Mouse (Mus musculus): ENCODE measurements at regions not wholly inside any gene's neighbourhood (a gene's known extent, or its start where the extent isn't known, plus 50 kb on each side); places are given as distances from the start of the nearest gene placed in this dataset.

GRCm38 (mm10) chr8:109155489-109155888, 338.3 kb upstream of the Pmfbp1 start:
- H3K9ac ChIP-seq = no peak overlapping the region
- no peaks in the 10 kb centered on the region for H3K27me3 ChIP-seq
- 36% methylated on average over 11 of the region's 11 CpGs for WGBS
- 0 out of 2 replicates have a peak overlapping the region, but pooled peaks have one; percentile 5 for H3K4me2 ChIP-seq
- H3K4me3 ChIP-seq (replicated peaks) = no peak overlapping the region
- ATAC-seq (replicated peaks; ENCODE audit: low FRiP score) = no peak
- H3K9me3 ChIP-seq (replicated peaks) = peaks cover 9% of the 10 kb centered on the region; the same call in 1 of the 2 replicates
- no peak overlapping the region for H3K27ac ChIP-seq
- no peaks in the 10 kb centered on the region for H3K4me1 ChIP-seq
- H3K36me3 ChIP-seq = no peaks in the 10 kb centered on the region

GRCm38 (mm10) chr8:109156016-109156415, 337.8 kb upstream of the Pmfbp1 start:
- ATAC-seq (replicated peaks; ENCODE audit: low FRiP score) = no peak
- Histone ChIP-seq H3K4me1 (no peaks in the 10 kb centered on the region), H3K36me3 (no peaks in the 10 kb centered on the region), H3K4me2 (no peak overlapping the region), H3K9ac (no peak overlapping the region), H3K4me3 (replicated peaks) (no peak overlapping the region), H3K9me3 (replicated peaks) (peaks cover 7% of the 10 kb centered on the region; the same call in 1 of the 2 replicates), H3K27ac (no peak overlapping the region), H3K27me3 (no peaks in the 10 kb centered on the region)
- WGBS = 69% methylated on average over 8 of the region's 8 CpGs

- no peaks in the 10 kb centered on the region for H3K27me3 ChIP-seq
These were observed 321.1 kb upstream of the Pmfbp1 start for GRCm38 (mm10) chr8:109172701-109173100.

GRCm38 (mm10) chr8:109185558-109186198, 308.1 kb upstream of the Pmfbp1 start:
- peak overlapping the region; percentile 39 for H3K4me3 ChIP-seq (replicated peaks)
- WGBS = 15% methylated on average over 10 of the region's 10 CpGs
- H3K9ac ChIP-seq = peak overlapping the region; percentile 43
- H3K27ac ChIP-seq = no peak overlapping the region
- H3K27me3 ChIP-seq = no peaks in the 10 kb centered on the region
- H3K9me3 ChIP-seq (replicated peaks) = no peaks in the 10 kb centered on the region
- H3K4me2 ChIP-seq = peak overlapping the region; percentile 74
- ATAC-seq (replicated peaks; ENCODE audit: low FRiP score) = peak; percentile 77
- no peaks in the 10 kb centered on the region for H3K36me3 ChIP-seq
- peaks cover 6% of the 10 kb centered on the region; the same call in 1 of the 2 replicates for H3K4me1 ChIP-seq

More at GRCm38 (mm10) chr8:109172701-109173100, 321.1 kb upstream of the Pmfbp1 start:
- no peaks in the 10 kb centered on the region for H3K4me1 ChIP-seq
- H3K36me3 ChIP-seq = no peaks in the 10 kb centered on the region
- no peak overlapping the region for H3K4me2 ChIP-seq
- WGBS = 90% methylated on average over 4 of the region's 4 CpGs
- H3K9me3 ChIP-seq (replicated peaks) = peaks cover 6% of the 10 kb centered on the region
- no peak for ATAC-seq (replicated peaks; ENCODE audit: low FRiP score)
- no peak overlapping the region for H3K27ac ChIP-seq
- no peak overlapping the region for H3K9ac ChIP-seq
- no peak overlapping the region for H3K4me3 ChIP-seq (replicated peaks)

GRCm38 (mm10) chr8:109187617-109188016, 306.2 kb upstream of the Pmfbp1 start:
- WGBS = 67% methylated on average over 7 of the region's 7 CpGs
- H3K4me3 ChIP-seq (replicated peaks) = no peak overlapping the region
- ATAC-seq (replicated peaks; ENCODE audit: low FRiP score) = no peak

GRCm38 (mm10) chr8:109214247-109214646, 279.6 kb upstream of the Pmfbp1 start:
- Histone ChIP-seq H3K9ac (no peak overlapping the region), H3K4me2 (no peak overlapping the region), H3K9me3 (replicated peaks) (no peaks in the 10 kb centered on the region), H3K4me1 (no peaks in the 10 kb centered on the region), H3K27ac (no peak overlapping the region), H3K27me3 (no peaks in the 10 kb centered on the region), H3K36me3 (no peaks in the 10 kb centered on the region), H3K4me3 (replicated peaks) (no peak overlapping the region)
- ATAC-seq (replicated peaks; ENCODE audit: low FRiP score) = no peak
- WGBS = 84% methylated on average over 8 of the region's 8 CpGs

More at GRCm38 (mm10) chr8:109187617-109188016, 306.2 kb upstream of the Pmfbp1 start:
- Histone ChIP-seq H3K4me2 (no peak overlapping the region), H3K27ac (no peak overlapping the region), H3K36me3 (no peaks in the 10 kb centered on the region), H3K27me3 (no peaks in the 10 kb centered on the region), H3K9ac (no peak overlapping the region), H3K4me1 (peaks cover 6% of the 10 kb centered on the region; the same call in 1 of the 2 replicates), H3K9me3 (replicated peaks) (no peaks in the 10 kb centered on the region)

- H3K36me3 ChIP-seq = no peaks in the 10 kb centered on the region
- no peak overlapping the region for H3K4me3 ChIP-seq (replicated peaks)
- no peak overlapping the region for H3K27ac ChIP-seq
- no peaks in the 10 kb centered on the region for H3K4me1 ChIP-seq
- no peaks in the 10 kb centered on the region for H3K9me3 ChIP-seq (replicated peaks)
- no peaks in the 10 kb centered on the region for H3K27me3 ChIP-seq
- H3K9ac ChIP-seq = no peak overlapping the region
- no peak for ATAC-seq (replicated peaks; ENCODE audit: low FRiP score)
- no peak overlapping the region for H3K4me2 ChIP-seq
- 87% methylated on average over 5 of the region's 5 CpGs for WGBS
These were observed 277.5 kb upstream of the Pmfbp1 start for GRCm38 (mm10) chr8:109216318-109216717.

- no peak overlapping the region for H3K9ac ChIP-seq
- H3K36me3 ChIP-seq = no peaks in the 10 kb centered on the region
- no peaks in the 10 kb centered on the region for H3K27me3 ChIP-seq
- no peak overlapping the region for H3K4me3 ChIP-seq (replicated peaks)
- WGBS = 93% methylated on average over 19 of the region's 19 CpGs
- no peak for ATAC-seq (replicated peaks; ENCODE audit: low FRiP score)
- no peak overlapping the region for H3K4me2 ChIP-seq
- H3K9me3 ChIP-seq (replicated peaks) = no peaks in the 10 kb centered on the region
- no peaks in the 10 kb centered on the region for H3K4me1 ChIP-seq
- no peak overlapping the region for H3K27ac ChIP-seq
These were observed 276.5 kb upstream of the Pmfbp1 start for GRCm38 (mm10) chr8:109217326-109217725.

GRCm38 (mm10) chr8:109232281-109233234, 261.3 kb upstream of the Pmfbp1 start:
- peak; percentile 75 for ATAC-seq (replicated peaks; ENCODE audit: low FRiP score)
- Histone ChIP-seq H3K9me3 (replicated peaks) (no peaks in the 10 kb centered on the region), H3K27me3 (no peaks in the 10 kb centered on the region), H3K4me1 (peaks cover 17% of the 10 kb centered on the region), H3K27ac (peak overlapping the region; percentile 67), H3K36me3 (no peaks in the 10 kb centered on the region), H3K4me3 (replicated peaks) (peak overlapping the region; percentile 23), H3K4me2 (peak overlapping the region; percentile 54), H3K9ac (no peak overlapping the region)
- 27% methylated on average over 32 of the region's 32 CpGs for WGBS

- no peak overlapping the region for H3K4me3 ChIP-seq (replicated peaks)
- no peak for ATAC-seq (replicated peaks; ENCODE audit: low FRiP score)
- H3K4me2 ChIP-seq = no peak overlapping the region
- WGBS = 59% methylated on average over 8 of the region's 8 CpGs
- H3K27me3 ChIP-seq = no peaks in the 10 kb centered on the region
- H3K27ac ChIP-seq = no peak overlapping the region
- no peaks in the 10 kb centered on the region for H3K36me3 ChIP-seq
- H3K4me1 ChIP-seq = no peaks in the 10 kb centered on the region
- no peaks in the 10 kb centered on the region for H3K9me3 ChIP-seq (replicated peaks)
- H3K9ac ChIP-seq = no peak overlapping the region
These were observed 248.3 kb upstream of the Pmfbp1 start for GRCm38 (mm10) chr8:109245526-109245925.

GRCm38 (mm10) chr8:109247875-109248274, 246.0 kb upstream of the Pmfbp1 start:
- H3K27me3 ChIP-seq = no peaks in the 10 kb centered on the region
- H3K36me3 ChIP-seq = no peaks in the 10 kb centered on the region
- H3K27ac ChIP-seq = no peak overlapping the region
- no peaks in the 10 kb centered on the region for H3K4me1 ChIP-seq
- H3K4me3 ChIP-seq (replicated peaks) = no peak overlapping the region
- H3K9ac ChIP-seq = no peak overlapping the region
- WGBS = 88% methylated on average over 6 of the region's 6 CpGs
- no peaks in the 10 kb centered on the region for H3K9me3 ChIP-seq (replicated peaks)
- no peak for ATAC-seq (replicated peaks; ENCODE audit: low FRiP score)
- H3K4me2 ChIP-seq = no peak overlapping the region

GRCm38 (mm10) chr8:109248356-109248755, 245.5 kb upstream of the Pmfbp1 start:
- no peak overlapping the region for H3K27ac ChIP-seq
- H3K27me3 ChIP-seq = no peaks in the 10 kb centered on the region
- no peaks in the 10 kb centered on the region for H3K9me3 ChIP-seq (replicated peaks)
- H3K9ac ChIP-seq = no peak overlapping the region
- no peak overlapping the region for H3K4me3 ChIP-seq (replicated peaks)
- no peak for ATAC-seq (replicated peaks; ENCODE audit: low FRiP score)
- H3K36me3 ChIP-seq = no peaks in the 10 kb centered on the region
- H3K4me2 ChIP-seq = no peak overlapping the region
- no peaks in the 10 kb centered on the region for H3K4me1 ChIP-seq
- WGBS = 76% methylated on average over 6 of the region's 6 CpGs

All from kidney, embryonic 15.5 days (tissue).